Mouse (Mus musculus) olfactory bulb, adult 2 months (tissue): Measurements from ENCODE around the gene Nup62. TPM values are rescaled to one million over a fixed set of nuclear protein-coding genes. Genes with fewer than 3 reads are reported as not detected.

Experiments used
- H3K27ac ChIP-seq: fragments of 200-500 bp; 2 replicates; pipeline ENCODE4 v1.5.1; 2012; ENCODE audit warnings: low read depth, low read length; ENCODE audit not compliant: insufficient read depth
- H3K4me1 ChIP-seq: fragments of 200-500 bp; 2 replicates; pipeline ENCODE4 v1.6.1; 2012; ENCODE audit warnings: low read length; ENCODE audit not compliant: control insufficient read depth, insufficient read depth
- H3K4me3 ChIP-seq: fragments of 200-500 bp; 2 replicates; pipeline ENCODE4 v1.5.1; 2012; ENCODE audit warnings: mild to moderate bottlenecking, low read depth, low read length, moderate library complexity; ENCODE audit not compliant: insufficient read depth
- CTCF ChIP-seq: fragments of 200-500 bp; IDR thresholded peaks from 2 replicates; pipeline ENCODE4 v1.5.1; 2012; ENCODE audit warnings: low read depth, mild to moderate bottlenecking, low read length, moderate library complexity; ENCODE audit not compliant: insufficient read depth
- POLR2A ChIP-seq: fragments of 200-500 bp; IDR thresholded peaks from 2 replicates; pipeline ENCODE4 v1.6.1; 2012; ENCODE audit warnings: mild to moderate bottlenecking, low read depth, low read length, moderate library complexity; ENCODE audit not compliant: insufficient read depth
- WGBS: fragments of 180-500 bp; shearing (Covaris S2); methylation state at CpG from one replicate; pipeline ENCODE4 v1.1.7; 2018; 5-methylcytosine and 5-hydroxymethylcytosine counted together
- polyA plus RNA-seq: library from polyadenylated mRNA; stranded (reverse); fragments of >200 nt; gene quantifications from 2 replicates; pipeline ENCODE4 v1.2.4, GENCODE M21; 2012; ENCODE audit warnings: low replicate concordance; ENCODE audit not compliant: missing spikeins, insufficient read depth, insufficient read length

Gene Nup62
- polyA plus RNA-seq, 1 experiment, result not detected

GRCm38 (mm10) chr7:44817441-44817840 lies 1.6 kb downstream of the Nup62 start:
- no peak overlapping the region; the same call in 1 of the 2 replicates for H3K27ac ChIP-seq
- 12% methylated on average over 3 of the region's 3 CpGs for WGBS
- H3K4me3 ChIP-seq, result peak overlapping the region; percentile 100; the same call in 1 of the 2 replicates

GRCm38 (mm10) chr7:44818164-44818563 lies 2.3 kb downstream of the Nup62 start:
- TF ChIP-seq POLR2A (no peak), CTCF (no peak)
- no peak overlapping the region for H3K4me3 ChIP-seq
- H3K4me1 ChIP-seq, result peaks cover 15% of the 10 kb centered on the region
- no peak overlapping the region for H3K27ac ChIP-seq
- WGBS, result 18% methylated on average over 2 of the region's 2 CpGs

More at GRCm38 (mm10) chr7:44817441-44817840, 1.6 kb downstream of the Nup62 start:
- TF ChIP-seq POLR2A (no peak), CTCF (no peak)
- H3K4me1 ChIP-seq, result peaks cover 15% of the 10 kb centered on the region

GRCm38 (mm10) chr7:44818751-44819235 lies 2.9 kb downstream of the Nup62 start:
- 26% methylated on average over 6 of the region's 6 CpGs for WGBS
- Histone ChIP-seq H3K27ac (no peak overlapping the region), H3K4me1 (peaks cover 15% of the 10 kb centered on the region), H3K4me3 (peak overlapping the region; percentile 15; the same call in 1 of the 2 replicates)
- TF ChIP-seq POLR2A (no peak), CTCF (no peak)

GRCm38 (mm10) chr7:44819391-44819790 lies 3.5 kb downstream of the Nup62 start:
- Histone ChIP-seq H3K27ac (no peak overlapping the region), H3K4me3 (no peak overlapping the region), H3K4me1 (peaks cover 15% of the 10 kb centered on the region)
- 79% methylated on average over 2 of the region's 2 CpGs for WGBS
- TF ChIP-seq CTCF, result no peak
- TF ChIP-seq POLR2A, result no peak

GRCm38 (mm10) chr7:44819863-44820262 lies 4.0 kb downstream of the Nup62 start:
- TF ChIP-seq CTCF (no peak), POLR2A (no peak)
- no peak overlapping the region for H3K4me3 ChIP-seq
- WGBS, result 44% methylated on average over 5 of the region's 5 CpGs
- H3K4me1 ChIP-seq, result peaks cover 15% of the 10 kb centered on the region
- H3K27ac ChIP-seq, result no peak overlapping the region

- TF ChIP-seq POLR2A (no peak), CTCF (no peak)
- Histone ChIP-seq H3K4me3 (no peak overlapping the region), H3K4me1 (peaks cover 12% of the 10 kb centered on the region), H3K27ac (no peak overlapping the region)
- 78% methylated on average over 3 of the region's 3 CpGs for WGBS
Observed at GRCm38 (mm10) chr7:44820525-44820924, 4.6 kb downstream of the Nup62 start.

GRCm38 (mm10) chr7:44821666-44822448 lies 6.0 kb downstream of the Nup62 start:
- Histone ChIP-seq H3K27ac (no peak overlapping the region), H3K4me3 (no peak overlapping the region), H3K4me1 (peaks cover 12% of the 10 kb centered on the region)
- WGBS, result 84% methylated on average over 7 of the region's 7 CpGs
- no peak for TF ChIP-seq POLR2A
- no peak for TF ChIP-seq CTCF

GRCm38 (mm10) chr7:44823409-44823808 lies 7.5 kb downstream of the Nup62 start:
- TF ChIP-seq POLR2A, result no peak
- no peak for TF ChIP-seq CTCF
- Histone ChIP-seq H3K4me3 (no peak overlapping the region), H3K27ac (no peak overlapping the region), H3K4me1 (peaks cover 12% of the 10 kb centered on the region)
- 18% methylated on average over 7 of the region's 7 CpGs for WGBS

- Histone ChIP-seq H3K4me1 (peaks cover 4% of the 10 kb centered on the region; the same call in 1 of the 2 replicates), H3K27ac (no peak overlapping the region), H3K4me3 (no peak overlapping the region)
- no peak for TF ChIP-seq POLR2A
- no peak for TF ChIP-seq CTCF
- 5% methylated on average over 3 of the region's 3 CpGs for WGBS
Observed at GRCm38 (mm10) chr7:44824872-44825271, 9.0 kb downstream of the Nup62 start.
